Mouse (Mus musculus) limb, embryonic 11.5 days (tissue): ENCODE data around the gene Eif4g3. TPM values are rescaled to one million over a fixed set of nuclear protein-coding genes. Genes with fewer than 3 reads are reported as not detected.

Experiments used
- ATAC-seq: fragments of 200-750 bp; cut with Nextera tagmentation; 2 replicates; pipeline ENCODE4 v1.8.0; 2017; ENCODE audit warnings: low read depth; ENCODE audit not compliant: insufficient number of reproducible peaks, low FRiP score, low TSS enrichment
- DNase-seq: peaks from one replicate; pipeline ENCODE4 v3.0.0-alpha.2; 2015; ENCODE audit warnings: low spot score
- H3K27ac ChIP-seq: fragments of 300-500 bp; sonication (generic); replicated peaks from 2 replicates; pipeline ENCODE4 v1.5.1; 2014; ENCODE audit warnings: low read depth, mild to moderate bottlenecking, low read length
- H3K27me3 ChIP-seq: fragments of 300-500 bp; sonication (generic); 2 replicates; pipeline ENCODE4 v1.6.1; 2014; ENCODE audit warnings: mild to moderate bottlenecking, low read length, mixed read lengths; ENCODE audit not compliant: control insufficient read depth, insufficient read depth
- H3K36me3 ChIP-seq: fragments of 300-500 bp; sonication (generic); 2 replicates; pipeline ENCODE4 v1.6.1; 2014; ENCODE audit warnings: mild to moderate bottlenecking, low read length, moderate library complexity, mixed read lengths; ENCODE audit not compliant: control insufficient read depth, insufficient read depth
- H3K4me1 ChIP-seq: fragments of 300-500 bp; sonication (generic); 2 replicates; pipeline ENCODE4 v1.6.1; 2014; ENCODE audit warnings: low read length, mixed read lengths; ENCODE audit not compliant: control insufficient read depth, insufficient read depth
- H3K4me2 ChIP-seq: fragments of 300-500 bp; sonication (generic); 2 replicates; pipeline ENCODE4 v1.6.1; 2014; ENCODE audit warnings: low read depth, mild to moderate bottlenecking, moderate library complexity; ENCODE audit not compliant: severe bottlenecking
- H3K4me3 ChIP-seq: fragments of 300-500 bp; sonication (generic); 2 replicates; pipeline ENCODE4 v1.5.1; 2014; ENCODE audit warnings: low read depth, low read length
- H3K9ac ChIP-seq: fragments of 300-500 bp; sonication (generic); 2 replicates; pipeline ENCODE4 v1.6.1; 2014; ENCODE audit warnings: mild to moderate bottlenecking, low read length
- H3K9me3 ChIP-seq: fragments of 300-500 bp; sonication (generic); 2 replicates; pipeline ENCODE4 v1.6.1; 2016; ENCODE audit warnings: low read length; ENCODE audit not compliant: control insufficient read depth
- WGBS: fragments of 180-500 bp; shearing (Covaris S2); extraction: QIAGEN DNeasy Blood & Tissue Kit; methylation state at CpG from one replicate; pipeline ENCODE4 v1.1.7; 2014; 5-methylcytosine and 5-hydroxymethylcytosine counted together
- polyA plus RNA-seq: library from polyadenylated mRNA; unstranded; fragments of >200 nt; fragmentation: Nextera tagmentation; extraction: Ambion mirVana; gene quantifications from 2 replicates; pipeline ENCODE4 v1.2.1, GENCODE M21; 2014

The Eif4g3 gene
- polyA plus RNA-seq, 1 experiment from 2014 or later = 45.5 TPM

DNA sequence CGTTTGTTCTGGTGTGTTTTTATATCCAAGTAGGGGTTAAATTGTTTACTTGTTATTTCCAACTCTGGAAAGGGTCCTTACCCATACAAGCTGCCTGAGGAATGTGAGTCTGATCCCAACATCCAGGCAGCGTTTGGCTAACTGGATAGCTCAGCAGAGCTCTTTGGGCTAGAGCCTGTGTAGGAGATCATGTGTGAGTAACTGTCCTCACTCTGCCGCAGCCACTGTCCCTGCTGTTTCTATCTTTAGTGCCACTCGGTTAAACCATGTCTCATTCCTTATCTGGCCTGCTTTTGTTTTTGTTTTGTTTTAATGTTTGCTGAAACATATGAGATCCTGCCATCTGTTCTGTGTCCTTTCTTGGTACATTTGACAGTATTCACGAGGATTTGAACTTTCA is 168.1 kb downstream of the Eif4g3 start:
- ATAC-seq (no peak), DNase-seq (no peak)
- Histone ChIP-seq H3K27ac (no peak overlapping the region), H3K4me1 (no peaks in the 10 kb centered on the region), H3K27me3 (no peaks in the 10 kb centered on the region), H3K9ac (no peak overlapping the region), H3K36me3 (peaks cover 18% of the 10 kb centered on the region; the same call in 1 of the 2 replicates), H3K4me3 (no peak overlapping the region), H3K4me2 (no peak overlapping the region), H3K9me3 (no peaks in the 10 kb centered on the region)
- WGBS = 88% methylated on average over 5 of the region's 5 CpGs

- DNase-seq (no peak), ATAC-seq (no peak)
- Histone ChIP-seq H3K27ac (no peak overlapping the region), H3K4me3 (no peak overlapping the region), H3K4me1 (no peaks in the 10 kb centered on the region), H3K9ac (no peak overlapping the region), H3K9me3 (no peaks in the 10 kb centered on the region), H3K36me3 (peaks cover 18% of the 10 kb centered on the region; the same call in 1 of the 2 replicates), H3K4me2 (no peak overlapping the region), H3K27me3 (no peaks in the 10 kb centered on the region)
- 87% methylated on average over 3 of the region's 3 CpGs for WGBS
These were observed 168.7 kb downstream of the Eif4g3 start for GRCm38 (mm10) chr4:138161550-138161949.

DNA sequence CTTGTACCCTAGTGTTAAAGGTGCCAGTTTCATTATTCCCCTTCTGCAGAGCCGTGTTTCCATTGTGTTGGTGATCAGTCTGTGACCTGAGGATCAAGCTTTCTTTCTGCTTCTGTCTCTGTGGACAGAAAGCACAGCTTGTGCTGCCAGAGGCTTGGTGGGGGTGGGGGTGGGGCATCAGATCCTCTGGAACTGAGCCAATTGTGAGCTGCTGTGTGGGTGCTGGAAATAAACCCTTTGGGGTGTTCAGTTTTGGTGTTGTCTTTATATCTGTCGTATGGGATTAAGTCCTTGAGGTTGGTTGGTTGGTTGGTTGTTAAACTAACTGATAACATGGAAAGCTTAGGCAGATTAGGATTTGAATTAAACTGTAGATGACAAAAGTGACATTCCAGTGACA is 171.0 kb downstream of the Eif4g3 start:
- Histone ChIP-seq H3K27me3 (no peaks in the 10 kb centered on the region), H3K9ac (no peak overlapping the region), H3K27ac (no peak overlapping the region), H3K4me1 (no peaks in the 10 kb centered on the region), H3K36me3 (peaks cover 12% of the 10 kb centered on the region; the same call in 1 of the 2 replicates), H3K4me3 (no peak overlapping the region), H3K9me3 (no peaks in the 10 kb centered on the region), H3K4me2 (no peak overlapping the region)
- no peak for DNase-seq
- ATAC-seq = no peak
- WGBS = 88% methylated on average over 2 of the region's 2 CpGs

- H3K27me3 ChIP-seq = no peaks in the 10 kb centered on the region
- H3K9ac ChIP-seq = no peak overlapping the region
- no peaks in the 10 kb centered on the region for H3K9me3 ChIP-seq
- ATAC-seq (no peak), DNase-seq (no peak)
- peaks cover 9% of the 10 kb centered on the region; the same call in 1 of the 2 replicates for H3K36me3 ChIP-seq
- no peak overlapping the region for H3K4me2 ChIP-seq
- H3K4me1 ChIP-seq = no peaks in the 10 kb centered on the region
- H3K4me3 ChIP-seq = no peak overlapping the region
- 99% methylated on average over 2 of the region's 2 CpGs for WGBS
- no peak overlapping the region for H3K27ac ChIP-seq
These were observed 172.0 kb downstream of the Eif4g3 start for GRCm38 (mm10) chr4:138164860-138165259.

DNA sequence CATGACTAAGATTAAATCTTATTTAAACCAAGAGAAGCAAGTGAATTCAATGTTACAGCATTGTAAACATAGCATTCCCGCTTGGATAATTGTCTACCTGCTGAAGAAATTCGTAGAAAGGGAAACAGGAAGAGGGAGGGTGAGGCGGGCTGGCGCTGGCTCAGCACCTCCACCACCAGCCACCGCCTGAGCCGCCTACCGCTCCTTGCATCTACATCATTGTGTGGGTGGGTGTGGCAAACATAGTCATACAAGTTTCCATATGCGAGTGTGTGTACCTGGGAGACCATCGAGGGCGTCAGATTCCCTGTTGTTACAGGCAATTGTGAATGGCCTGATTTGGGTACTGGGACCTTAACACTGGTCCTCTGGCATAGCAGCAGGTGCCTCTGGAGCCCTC is 173.7 kb downstream of the Eif4g3 start:
- ATAC-seq (no peak), DNase-seq (no peak)
- H3K4me1 ChIP-seq = no peaks in the 10 kb centered on the region
- H3K9me3 ChIP-seq = no peaks in the 10 kb centered on the region
- no peak overlapping the region for H3K27ac ChIP-seq
- H3K36me3 ChIP-seq = peaks cover 15% of the 10 kb centered on the region
- H3K9ac ChIP-seq = no peak overlapping the region
- WGBS = 96% methylated on average over 10 of the region's 10 CpGs
- no peak overlapping the region for H3K4me2 ChIP-seq
- H3K4me3 ChIP-seq = no peak overlapping the region
- H3K27me3 ChIP-seq = no peaks in the 10 kb centered on the region

DNA sequence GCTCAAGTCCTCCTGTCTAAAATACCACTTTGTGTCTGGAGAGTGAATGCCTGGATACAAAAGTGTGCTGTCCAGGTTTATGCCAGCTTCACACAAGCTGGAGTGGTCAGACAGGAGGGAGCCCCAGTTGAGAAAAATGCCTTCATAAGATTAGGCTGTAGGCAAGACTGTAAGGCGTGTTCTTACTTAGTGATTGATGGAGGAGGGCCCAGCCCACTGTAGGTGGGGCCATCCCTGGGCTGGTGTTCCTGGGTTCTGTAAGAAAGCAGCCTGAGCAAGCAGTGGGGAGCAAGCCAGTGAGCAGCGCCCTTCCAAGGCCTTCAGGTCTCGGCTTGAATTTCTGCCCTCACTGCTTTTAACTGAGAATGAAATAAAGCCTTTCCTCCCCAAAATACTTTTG is 175.3 kb downstream of the Eif4g3 start:
- no peaks in the 10 kb centered on the region for H3K9me3 ChIP-seq
- no peaks in the 10 kb centered on the region for H3K4me1 ChIP-seq
- H3K27ac ChIP-seq = no peak overlapping the region

GRCm38 (mm10) chr4:138169420-138169819 is 176.6 kb downstream of the Eif4g3 start:
- Histone ChIP-seq H3K36me3 (peaks cover 12% of the 10 kb centered on the region), H3K9me3 (no peaks in the 10 kb centered on the region), H3K4me1 (no peaks in the 10 kb centered on the region), H3K4me2 (no peak overlapping the region), H3K27ac (no peak overlapping the region), H3K27me3 (no peaks in the 10 kb centered on the region), H3K4me3 (no peak overlapping the region), H3K9ac (no peak overlapping the region)
- ATAC-seq = no peak
- 90% methylated on average over 4 of the region's 4 CpGs for WGBS
- DNase-seq = no peak

More for the DNA sequence above, 175.3 kb downstream of the Eif4g3 start:
- peaks cover 15% of the 10 kb centered on the region for H3K36me3 ChIP-seq
- no peaks in the 10 kb centered on the region for H3K27me3 ChIP-seq
- WGBS = 81% methylated on average over 3 of the region's 3 CpGs
- H3K4me3 ChIP-seq = no peak overlapping the region
- DNase-seq = no peak
- H3K9ac ChIP-seq = no peak overlapping the region
- H3K4me2 ChIP-seq = no peak overlapping the region
- ATAC-seq = no peak

DNA sequence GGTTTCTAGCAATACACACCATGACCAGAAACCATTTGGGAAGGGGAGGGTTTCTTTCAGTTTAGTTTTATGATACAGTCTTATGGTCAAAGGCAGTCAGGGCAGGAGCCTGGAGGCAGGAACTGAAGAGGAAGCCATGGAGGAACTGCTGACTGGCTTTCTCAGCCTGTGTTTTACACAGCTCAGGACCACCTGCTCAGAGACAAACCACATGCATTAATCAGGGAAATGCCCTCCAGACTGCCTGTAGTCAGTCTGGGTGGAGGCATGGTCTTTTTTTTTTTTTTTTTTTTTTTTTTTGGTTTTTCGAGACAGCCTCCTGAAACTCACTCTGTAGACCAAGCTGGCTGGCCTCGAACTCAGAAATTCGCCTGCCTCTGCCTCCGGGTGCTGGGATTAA is 179.9 kb downstream of the Eif4g3 start:
- Histone ChIP-seq H3K36me3 (peaks cover 20% of the 10 kb centered on the region), H3K27ac (no peak overlapping the region), H3K27me3 (no peaks in the 10 kb centered on the region), H3K4me2 (no peak overlapping the region), H3K9me3 (no peaks in the 10 kb centered on the region), H3K4me1 (no peaks in the 10 kb centered on the region), H3K9ac (no peak overlapping the region), H3K4me3 (no peak overlapping the region)
- DNase-seq (no peak), ATAC-seq (no peak)
- WGBS = 92% methylated on average over 4 of the region's 4 CpGs

DNA sequence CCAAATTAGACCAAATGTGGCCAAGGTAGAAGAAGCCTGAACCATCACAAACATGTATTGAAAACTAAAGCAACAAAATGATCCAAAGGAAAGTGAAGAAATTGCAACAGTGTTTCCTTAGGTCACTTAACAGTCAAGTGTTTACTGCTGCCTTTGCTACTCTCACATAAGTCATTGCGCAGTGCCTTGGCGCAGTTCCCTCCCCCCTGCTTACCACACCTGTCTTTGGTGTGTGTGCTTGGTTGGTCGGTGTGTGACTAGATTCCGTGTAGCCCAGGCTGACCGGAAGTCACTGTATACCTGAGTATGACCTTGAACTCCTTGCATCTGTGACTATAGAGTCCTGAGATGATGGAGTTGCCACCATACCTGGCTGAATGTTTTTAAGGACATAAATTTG is 186.6 kb downstream of the Eif4g3 start:
- Histone ChIP-seq H3K27ac (no peak overlapping the region), H3K9ac (no peak overlapping the region), H3K36me3 (peaks cover 31% of the 10 kb centered on the region), H3K9me3 (no peaks in the 10 kb centered on the region), H3K4me2 (no peak overlapping the region), H3K27me3 (no peaks in the 10 kb centered on the region), H3K4me1 (no peaks in the 10 kb centered on the region), H3K4me3 (no peak overlapping the region)
- WGBS = 94% methylated on average over 5 of the region's 5 CpGs
- no peak for ATAC-seq
- DNase-seq = no peak
